Mouse (Mus musculus): ENCODE data around the gene Wfikkn1. TPM values are rescaled to one million over a fixed set of nuclear protein-coding genes. Genes with fewer than 3 reads are reported as not detected.

Gene Wfikkn1
- total RNA-seq, 2 experiments from 2014 or later: 0.35 to 0.36 TPM

DNA sequence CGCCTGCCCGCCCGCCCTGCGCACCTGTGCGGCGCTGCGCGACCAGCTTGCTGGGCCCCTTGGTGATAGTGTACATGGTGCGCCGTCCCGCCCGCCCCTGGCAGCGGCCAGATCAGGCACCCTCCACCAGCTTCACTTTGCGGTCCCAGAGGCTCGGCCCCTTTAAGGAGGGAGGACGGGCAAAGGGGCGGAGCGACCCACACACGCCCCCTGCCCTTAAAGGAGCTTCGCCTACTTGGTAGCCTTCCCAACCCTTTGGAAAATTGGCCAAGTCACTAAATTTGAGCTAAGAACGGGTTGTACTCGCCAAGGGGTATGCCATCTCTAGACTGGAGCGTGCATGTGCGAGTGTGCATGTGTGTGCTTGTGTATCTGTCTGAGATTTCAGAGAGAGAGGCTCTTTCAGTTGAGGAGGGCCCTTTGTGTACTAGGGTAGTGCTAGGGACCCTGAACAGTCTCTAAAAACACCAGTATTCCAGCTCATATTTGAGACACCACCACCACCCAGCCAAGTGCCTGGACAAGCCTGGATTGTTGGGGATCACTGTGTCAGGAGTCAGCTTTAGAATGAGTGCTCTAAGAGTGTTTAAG lies 12.0 kb downstream of the Wfikkn1 start, which contains the start of gene Mcrip2:
Gene Mcrip2, minus strand, starts transcription at position 164 of the 591 bp plus-strand sequence.
- peak; percentile 88 for DNase-seq

DNA sequence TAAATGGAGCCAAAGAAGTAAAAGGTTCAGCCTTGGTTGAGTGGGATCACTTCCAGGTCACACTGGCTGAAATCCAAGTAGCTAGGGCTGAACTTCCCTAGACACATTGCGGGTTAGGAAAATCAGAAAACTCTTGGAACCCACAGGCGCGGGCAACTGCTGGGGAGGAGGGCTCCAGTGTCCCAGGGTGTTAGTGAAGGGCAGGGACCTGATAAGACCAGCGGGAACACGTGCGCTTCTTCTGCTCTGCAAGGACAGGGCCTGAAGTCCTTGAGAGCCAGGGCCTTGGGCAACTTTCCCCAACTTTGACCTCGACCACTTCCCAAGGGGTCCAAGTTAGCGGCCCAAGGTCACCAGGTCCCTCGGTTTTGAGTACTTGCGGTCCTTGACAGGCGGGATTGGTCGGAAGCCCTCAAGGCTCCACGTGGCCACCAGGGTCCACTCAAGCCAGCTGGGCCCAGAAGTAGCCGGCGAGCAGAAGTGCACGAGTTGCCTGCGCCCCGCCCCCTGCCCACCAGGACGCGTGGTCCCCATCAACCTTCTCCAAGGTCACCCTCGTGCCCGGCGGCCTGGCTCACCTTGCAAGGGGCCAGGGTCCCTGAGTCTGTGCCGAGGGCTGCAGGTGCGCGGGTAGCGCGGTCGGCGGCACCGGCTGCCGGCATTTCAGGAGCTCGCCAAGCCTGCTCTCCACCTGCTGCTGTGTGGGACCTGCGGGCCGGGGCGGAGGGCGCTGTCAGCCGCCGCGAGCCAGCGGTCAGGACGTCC lies 12.6 kb downstream of the Wfikkn1 start:
- peak; percentile 68 for DNase-seq

DNA sequence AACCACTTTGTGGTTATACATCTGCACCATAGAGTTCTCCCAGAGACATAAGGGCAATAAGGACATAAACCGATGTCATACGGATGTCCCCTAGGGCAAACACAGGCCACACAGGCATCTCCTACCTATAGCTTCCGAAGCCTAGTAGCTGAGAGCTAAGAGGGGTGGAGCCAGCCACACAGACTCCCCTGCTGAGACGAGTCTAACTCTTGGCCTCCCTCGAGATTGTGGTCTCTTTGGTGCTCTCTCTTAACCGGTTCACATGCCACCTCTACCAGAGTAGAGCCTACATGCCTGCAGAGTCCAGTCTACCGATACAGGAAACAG lies 13.2 kb downstream of the Wfikkn1 start:
- no peak for DNase-seq

DNA sequence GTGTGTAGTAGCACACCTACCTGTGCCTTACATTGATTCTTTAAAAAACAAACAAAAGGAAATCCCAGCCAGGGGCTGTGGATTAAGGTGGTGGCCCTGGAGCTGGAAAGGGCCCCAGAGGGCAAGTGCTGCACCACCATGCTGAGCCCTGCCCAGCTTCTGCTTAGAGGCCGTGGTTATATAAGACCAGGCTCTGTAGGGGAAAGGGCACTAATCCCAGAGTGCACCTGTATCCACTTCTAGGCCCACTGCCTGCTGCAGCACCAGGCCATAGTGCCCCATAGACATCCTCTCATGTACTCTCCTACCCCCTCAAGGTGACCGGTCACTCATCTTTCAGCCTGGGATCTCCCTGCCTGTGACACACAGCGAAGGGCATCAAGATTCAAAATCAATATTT lies 14.5 kb downstream of the Wfikkn1 start:
- no peak for DNase-seq

DNA sequence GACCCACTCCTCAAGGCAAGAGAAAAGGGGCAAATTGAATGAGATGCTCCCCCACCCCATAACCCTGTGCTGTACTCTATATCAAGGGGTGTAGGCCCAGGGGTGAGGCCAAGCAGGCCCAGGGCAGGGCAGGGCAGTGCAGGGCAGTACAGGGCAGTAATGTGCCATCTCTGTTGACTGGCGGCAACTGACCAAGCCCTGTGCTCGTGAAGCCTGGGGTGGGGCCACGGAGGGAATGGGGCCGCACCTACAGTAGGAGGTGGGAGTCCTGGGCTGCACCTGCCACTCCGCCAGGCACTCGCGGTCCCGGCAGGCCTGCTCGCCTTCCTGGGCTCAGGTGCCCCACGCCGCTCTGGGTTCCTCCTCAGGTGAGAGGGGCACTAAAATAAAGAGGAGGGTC lies 15.4 kb downstream of the Wfikkn1 start:
- DNase-seq: no peak

DNA sequence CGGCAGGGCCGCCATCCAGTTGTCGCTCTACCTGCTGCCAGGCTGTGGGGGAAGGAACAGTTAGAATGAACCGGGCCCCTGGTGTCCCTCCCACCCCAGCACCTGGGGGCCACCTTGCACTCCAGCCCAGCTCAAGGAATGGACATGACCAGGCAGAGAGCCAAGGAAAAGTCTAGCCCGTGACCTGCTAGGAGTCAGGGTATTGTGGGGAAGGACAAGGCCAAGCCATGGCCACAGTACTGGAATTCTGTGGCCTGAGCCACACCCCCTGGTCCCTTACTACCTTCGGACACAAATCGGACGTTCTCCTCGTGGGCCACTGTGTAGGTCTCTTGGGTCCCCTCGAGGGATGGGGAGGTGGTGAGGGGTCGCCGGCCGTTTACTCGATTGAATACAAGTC lies 16.3 kb downstream of the Wfikkn1 start:
- no peak for DNase-seq

DNA sequence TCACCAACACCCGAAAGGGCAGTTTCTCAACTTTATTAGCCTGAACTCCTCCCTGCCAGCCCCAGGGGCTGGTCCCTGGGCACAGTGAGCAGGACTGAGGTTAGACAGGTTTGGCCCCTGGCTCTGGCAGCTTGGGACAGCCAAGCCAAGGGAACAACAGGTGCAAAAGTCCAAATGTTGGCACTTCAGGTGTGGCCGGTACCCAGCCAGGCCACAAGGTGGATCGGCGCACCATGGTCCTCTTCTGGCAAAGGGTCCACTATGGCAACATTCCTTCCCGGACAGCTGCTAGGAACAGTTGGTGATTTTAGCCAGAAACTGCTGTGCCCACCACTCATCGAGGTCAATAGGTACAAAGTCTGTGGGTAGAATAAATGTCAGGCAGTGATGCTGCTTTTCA lies 17.0 kb downstream of the Wfikkn1 start:
- DNase-seq: no peak

DNA sequence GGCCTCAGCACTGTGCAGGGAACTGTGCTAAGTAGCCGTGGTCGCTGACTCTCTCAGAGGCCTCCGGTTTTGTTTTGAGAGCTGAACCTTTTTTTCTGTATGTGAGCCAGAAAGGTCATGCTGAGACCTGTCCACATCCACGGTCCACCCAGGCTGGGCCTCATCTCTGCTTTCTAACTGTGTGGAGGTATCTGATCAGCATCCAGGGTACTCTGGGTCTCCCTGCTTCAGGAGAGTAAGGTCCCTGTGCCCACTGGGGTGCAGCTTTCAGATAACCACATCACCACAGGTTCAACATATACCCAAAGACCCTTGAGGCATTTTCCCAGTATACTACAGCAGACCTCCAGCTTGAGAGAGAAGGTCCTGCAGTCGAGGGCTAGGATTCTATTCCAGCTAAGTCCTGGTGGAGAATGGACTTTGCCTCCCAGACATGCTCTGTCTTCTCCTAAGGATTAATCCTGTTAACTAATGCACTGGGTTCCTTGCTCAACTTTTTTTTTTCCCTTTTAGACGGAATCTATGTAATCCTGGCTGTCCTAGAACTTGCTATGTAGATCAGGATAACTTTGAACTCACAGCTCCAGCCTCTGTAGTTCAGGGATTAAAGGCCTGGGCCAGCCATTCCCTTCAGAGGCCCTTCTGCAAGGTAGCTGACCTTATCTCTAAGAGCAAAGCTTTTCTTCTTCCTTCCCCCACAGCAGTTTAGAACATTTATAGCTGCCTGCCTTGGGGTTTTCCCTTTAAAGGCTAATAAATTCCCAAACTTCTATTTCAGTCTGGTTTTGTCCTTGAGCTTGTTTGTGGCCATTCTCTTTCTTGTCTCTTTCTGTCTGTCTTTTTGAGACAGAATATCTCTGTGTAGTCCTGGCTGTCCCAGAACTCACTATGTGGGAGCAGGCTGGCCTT lies 18.7 kb downstream of the Wfikkn1 start:
- DNase-seq: no peak

DNA sequence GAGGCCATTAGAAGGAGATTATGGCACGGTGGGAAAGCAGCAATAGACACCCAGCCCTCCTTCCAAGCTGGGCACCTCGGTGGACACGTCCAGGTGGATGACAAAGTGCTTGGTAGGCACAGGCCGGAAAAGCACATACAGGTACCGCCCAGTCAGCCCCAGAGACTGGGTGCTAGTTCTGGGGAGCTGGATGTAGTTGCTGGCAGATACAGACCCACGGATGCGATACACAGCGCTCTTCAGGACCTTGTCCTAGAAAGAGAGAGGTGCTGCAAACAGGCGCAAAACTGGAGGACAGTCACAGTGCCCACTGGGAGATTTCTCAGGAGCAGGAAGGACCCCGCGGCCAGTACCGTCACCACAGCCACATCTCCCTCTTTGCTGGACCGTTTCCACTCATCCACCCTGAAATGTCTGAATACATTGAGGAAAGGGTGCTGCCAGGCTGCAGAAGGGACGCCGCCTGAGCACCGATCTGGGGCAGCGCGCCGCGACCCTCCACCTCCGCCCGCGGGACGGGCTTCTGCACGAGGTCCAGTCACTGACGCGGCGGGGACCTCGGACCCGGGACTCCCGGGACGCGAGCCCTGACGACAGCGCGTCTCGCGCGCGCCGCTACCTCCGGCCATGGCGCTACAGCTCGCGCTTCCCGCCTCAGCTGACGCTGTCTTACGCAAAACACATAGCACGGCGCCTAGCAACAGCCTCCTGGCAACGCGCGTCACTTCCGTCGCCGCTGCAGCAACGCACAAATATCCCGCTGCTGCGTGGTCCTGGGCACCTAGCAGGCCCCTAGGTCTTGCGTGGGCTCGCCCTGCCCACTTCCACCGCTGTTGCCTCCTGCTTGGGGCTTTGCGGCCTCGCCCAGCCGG lies 19.6 kb downstream of the Wfikkn1 start, which contains the start of gene Wdr90:
Gene Wdr90, minus strand, starts transcription at position 670 of the 872 bp plus-strand sequence.
- peak; percentile 89 for DNase-seq

DNA sequence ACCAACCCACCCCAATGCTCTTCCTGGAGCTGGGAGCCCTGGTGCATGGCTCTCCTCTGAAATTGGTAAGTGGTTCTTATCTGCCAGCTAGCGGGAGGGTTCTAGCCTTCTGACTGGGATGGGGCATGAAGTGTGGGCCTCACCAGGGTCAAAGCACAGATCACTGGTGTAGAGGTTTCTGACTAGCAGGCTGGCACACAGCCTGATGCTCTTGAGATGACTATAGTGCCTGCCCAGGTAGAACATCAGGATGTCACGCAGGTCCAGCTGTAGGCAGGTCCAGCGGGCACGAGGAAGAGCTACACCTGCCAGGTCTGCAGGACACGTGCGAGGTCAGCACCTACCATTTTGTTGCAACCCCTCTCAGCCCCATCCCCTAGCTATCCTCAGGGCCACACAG lies 20.4 kb downstream of the Wfikkn1 start:
- no peak for DNase-seq

DNA sequence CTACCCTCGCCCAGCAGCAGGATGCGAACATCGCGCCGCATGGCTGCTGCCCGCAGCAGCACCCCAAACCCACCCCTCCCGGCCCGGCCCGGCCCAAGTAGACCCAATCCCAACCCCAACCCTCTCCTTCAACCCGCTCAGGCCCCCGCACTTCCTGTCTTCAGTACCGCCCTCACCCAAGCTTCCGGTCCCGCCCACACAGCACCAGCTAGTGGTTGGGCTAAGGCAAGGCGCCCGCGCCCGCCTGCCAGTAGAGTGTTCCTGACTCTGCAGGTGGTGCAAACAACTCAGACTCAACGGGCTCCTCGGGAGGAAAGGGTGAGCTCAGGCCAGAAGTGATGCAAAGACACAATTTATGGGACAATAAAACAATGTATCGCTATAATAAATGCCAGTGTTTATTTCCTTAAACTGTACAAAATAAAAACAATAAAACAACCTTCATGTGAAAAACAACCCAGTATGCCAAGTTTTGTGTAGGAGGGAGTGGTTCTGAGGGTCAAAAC lies 36.2 kb downstream of the Wfikkn1 start, which contains the start of gene Rhot2:
Gene Rhot2, minus strand, starts transcription at position 456 of the 506 bp plus-strand sequence.
- DNase-seq: peak; percentile 94

DNA sequence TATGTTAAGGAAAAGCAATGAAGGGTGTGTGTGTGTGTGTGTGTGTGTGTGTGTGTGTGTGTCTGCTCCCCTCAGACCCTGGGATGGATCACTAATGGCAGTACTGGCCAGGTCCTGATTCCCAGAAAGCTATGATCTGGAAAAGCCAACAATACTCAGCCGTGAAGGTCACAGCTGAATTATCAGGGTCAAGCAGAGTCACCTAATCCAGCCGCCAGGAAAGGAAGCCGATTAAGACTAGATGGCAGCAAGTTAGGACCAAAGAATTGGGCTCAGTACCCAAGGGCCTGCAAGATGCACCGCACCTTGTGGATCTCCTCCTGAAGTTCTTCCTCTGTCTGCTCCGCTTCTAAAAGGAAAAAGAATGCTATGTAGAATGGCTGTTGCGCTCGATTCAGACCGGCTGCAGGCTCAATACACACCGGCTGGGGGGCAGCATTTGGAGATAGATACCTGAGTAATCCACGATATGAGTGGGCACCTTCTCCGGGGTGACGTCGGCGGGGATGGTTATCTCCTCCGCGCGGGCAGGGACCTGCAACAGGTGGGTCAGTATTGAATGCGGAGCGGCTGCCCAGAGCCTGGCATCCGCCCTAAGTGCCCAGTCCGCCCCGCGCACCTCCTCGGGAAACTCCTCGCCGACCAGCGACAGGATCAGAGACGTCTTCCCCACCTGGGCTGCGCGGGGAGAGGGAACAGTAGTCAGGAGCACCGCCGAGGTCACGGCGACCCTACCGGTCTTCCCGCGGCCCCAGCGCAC lies 36.8 kb downstream of the Wfikkn1 start:
- DNase-seq: no peak

DNA sequence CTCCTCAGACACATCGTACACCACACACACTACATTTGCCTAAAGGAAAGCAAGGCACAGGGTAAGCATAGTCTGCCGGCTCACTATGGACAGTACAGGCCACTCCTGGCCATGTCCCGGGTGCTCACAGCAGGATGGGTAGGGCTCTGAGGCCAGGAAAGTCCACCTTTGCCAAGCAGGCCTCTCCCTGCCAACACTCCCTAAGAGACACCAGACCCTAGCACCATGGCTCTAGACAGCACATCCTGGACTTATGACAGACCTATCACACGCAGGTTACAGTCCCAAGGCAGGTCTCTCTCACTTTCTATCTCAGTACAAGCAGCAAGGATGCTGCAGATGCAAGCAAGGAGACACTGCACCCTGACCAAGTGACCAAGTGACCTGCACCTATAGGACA lies 37.5 kb downstream of the Wfikkn1 start:
- DNase-seq: no peak

DNA sequence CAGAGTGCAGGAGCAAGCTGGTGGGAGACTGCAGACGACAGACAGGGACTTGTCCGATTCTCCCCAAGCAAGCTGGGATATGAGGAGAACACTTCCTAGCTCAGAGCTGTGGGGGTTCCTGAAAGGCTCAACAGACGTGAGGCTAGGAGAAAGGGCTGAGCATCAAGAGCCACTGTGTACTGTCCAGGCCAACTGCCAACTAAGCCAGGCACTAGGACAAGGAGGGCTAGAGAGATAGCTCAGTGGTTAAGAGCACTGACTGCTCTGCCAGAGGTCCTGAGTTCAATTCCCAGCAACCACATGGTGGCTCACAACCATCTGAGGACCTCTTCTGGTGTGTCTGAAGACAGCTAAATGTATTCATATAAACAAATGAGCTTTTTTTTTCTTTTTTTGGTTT lies 38.1 kb downstream of the Wfikkn1 start:
- DNase-seq: no peak

DNA sequence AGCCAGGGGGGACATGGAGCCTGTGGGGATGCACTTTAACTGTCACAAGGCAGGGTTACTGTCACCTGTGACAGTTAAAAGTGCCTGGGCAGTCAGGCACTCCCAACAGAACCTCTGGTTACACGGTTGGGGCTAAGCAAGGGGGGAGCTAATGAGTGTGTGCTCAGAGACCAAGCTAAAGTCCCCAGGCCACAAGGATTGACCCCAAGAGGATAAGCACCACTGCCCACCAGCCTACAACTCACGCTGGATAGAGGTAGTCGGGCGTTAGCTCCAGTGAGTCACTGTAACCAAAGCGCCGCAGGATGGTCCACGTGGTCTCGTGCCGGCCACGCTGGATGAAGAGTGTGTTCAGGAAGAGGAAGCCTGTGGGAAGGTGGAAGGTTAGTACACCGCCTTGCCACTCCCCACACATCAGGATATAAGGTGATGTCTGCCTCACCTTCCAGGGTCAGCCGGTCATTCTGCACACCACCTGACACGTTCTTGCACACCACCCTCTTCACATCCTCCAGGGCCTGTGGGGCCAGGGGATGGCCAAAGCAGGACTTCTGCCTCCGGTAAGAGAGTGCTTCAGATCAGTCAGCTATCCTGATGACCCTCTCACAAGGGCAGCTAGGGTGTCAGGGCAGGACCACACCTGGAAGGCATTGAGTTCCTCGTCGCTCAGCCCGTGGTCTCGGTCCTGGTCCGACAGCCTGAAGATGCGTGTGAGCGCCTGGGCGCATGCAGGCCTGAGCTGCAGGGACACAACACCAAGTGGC lies 39.4 kb downstream of the Wfikkn1 start, which contains the start of gene Gm20683:
Gene Gm20683, minus strand, starts transcription at position 647 of the 764 bp plus-strand sequence.
- DNase-seq: no peak

DNA sequence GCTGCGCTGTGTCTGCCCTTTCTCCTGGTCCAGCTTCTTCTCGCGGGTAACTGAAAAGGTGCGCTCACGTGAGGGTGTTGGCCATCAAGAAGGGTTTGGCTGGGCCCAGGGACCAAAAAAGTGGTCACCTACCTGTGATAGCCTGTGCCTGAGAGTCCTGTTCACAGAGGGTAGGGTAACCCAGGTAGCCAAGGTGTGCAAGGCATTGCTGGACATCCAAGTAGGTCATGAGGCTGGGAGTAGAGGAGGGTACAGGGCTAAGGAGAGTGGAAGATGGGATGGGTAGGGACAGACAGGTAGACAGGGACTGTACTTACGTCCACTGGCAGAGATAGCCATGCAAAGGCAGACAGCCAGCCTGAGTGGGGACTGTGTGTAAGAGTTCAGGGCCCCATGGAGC lies 40.1 kb downstream of the Wfikkn1 start:
- no peak for DNase-seq

DNA sequence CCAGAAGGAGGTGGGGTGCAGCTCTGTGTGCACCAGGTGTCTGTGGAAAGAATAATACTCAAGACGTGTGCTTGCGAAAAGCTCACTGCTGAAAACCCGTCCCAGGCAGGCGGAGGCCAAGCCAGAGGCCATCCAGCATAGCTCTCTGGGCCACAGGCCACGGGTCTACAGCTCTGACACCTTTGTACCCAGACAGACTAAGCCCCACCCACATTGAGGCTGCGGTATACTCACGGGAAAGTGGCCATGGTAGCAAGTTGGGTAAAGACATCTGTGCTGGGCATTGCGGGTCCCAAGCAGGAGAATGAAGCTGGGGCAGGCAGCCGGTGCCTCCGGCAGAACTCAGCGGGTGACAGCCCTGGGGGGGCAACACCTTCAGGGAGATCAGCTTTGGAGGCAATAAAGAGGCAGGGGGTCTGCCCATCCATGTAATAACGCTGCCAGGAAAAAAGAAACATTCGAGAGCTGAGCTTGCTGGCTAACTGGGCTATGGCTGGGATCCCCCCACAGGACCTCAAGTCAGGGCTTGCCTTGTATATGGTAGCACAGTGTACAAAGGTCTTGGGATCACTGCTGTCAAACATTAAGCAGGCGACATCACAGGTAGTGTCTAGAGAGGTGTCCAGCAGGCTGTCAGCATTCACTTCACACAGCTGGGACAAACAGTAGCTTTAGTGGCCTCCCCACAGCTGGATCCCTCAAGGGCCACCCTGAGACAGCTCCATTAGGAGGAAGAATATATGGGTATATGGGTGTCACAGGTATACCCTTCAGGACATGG lies 41.0 kb downstream of the Wfikkn1 start:
- DNase-seq: no peak

DNA sequence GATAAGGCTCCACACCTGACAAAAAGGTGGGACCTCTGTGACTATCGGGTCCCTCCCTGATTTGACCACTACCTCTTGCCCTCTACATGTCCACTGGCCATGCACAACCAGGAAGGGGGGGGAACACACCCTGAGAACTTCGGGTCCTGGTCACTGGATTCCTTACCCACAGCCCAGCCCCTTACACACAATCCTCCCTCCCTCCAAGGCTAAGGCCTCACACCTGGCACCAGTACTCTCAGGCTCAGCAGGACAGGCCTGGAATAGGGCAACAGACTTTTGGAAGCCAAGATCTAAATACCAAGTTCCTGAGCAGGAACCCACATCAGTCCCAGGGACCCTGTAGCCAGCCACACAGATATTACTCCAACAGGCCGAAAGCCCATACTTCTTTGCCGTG lies 41.8 kb downstream of the Wfikkn1 start:
- peak; percentile 66 for DNase-seq

DNA sequence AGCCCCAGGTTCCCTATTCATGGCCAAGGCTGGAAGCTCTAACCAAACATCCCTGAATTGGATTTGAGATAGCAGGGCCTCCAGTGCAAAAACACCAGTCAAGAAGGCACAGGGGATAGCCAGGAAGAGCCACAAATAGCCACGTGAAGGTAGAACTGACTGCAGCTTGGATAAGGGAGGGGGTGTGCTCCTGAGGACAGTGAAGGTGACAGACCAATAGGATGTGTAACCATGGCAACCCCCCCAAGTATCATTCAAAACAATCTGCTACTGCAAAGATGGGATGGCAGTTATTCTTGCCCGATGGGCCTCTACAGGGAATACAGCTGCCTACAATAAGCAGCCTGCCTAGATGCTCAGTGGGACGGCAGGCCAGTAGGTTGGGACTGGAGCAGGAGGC lies 43.1 kb downstream of the Wfikkn1 start:
- no peak for DNase-seq

Data from gastrocnemius, postnatal 25 days (tissue).